Mouse (Mus musculus): ENCODE measurements around the gene Pgs1. TPM values are rescaled to one million over a fixed set of nuclear protein-coding genes. Genes with fewer than 3 reads are reported as not detected.

The Pgs1 gene
- total and polyA plus RNA-seq, 2 experiments from 2014 or later, result 54.4 to 63.0 TPM

DNA sequence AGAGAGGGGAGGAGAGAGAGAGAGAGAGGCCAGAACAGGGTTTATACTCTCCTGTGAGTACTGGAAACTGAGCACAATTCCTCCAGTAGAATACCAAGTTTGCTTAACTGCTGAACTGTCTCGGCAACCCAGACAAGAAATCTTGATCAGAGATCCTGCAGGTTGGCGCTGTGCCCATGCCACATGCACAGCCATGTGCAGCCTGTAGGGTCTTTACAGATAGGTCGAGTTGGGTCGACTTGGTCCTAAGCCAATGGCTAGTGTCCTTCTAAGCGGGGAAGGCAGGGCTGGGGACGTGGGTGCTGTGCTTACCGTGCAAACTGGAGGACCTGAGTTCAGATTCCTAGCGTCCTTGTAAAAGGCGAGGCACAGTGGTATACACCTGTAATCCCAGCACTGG is 31.3 kb upstream of the Pgs1 start:
- H3K36me3 ChIP-seq (ENCODE audit: insufficient read depth), result no peaks in the 10 kb centered on the region
- ATAC-seq (no peak), DNase-seq (no peak)
- H3K27me3 ChIP-seq (ENCODE audit: insufficient read depth, low read length), result no peaks in the 10 kb centered on the region
- 76% methylated on average over 9 of the region's 9 CpGs for WGBS
- no peak for TF ChIP-seq CTCF (IDR thresholded peaks at IDR 0.05; ENCODE audit: low read depth)
- H3K9ac ChIP-seq, result no peak overlapping the region
- H3K4me1 ChIP-seq (ENCODE audit: insufficient read depth), result no peaks in the 10 kb centered on the region
- H3K9me3 ChIP-seq (ENCODE audit: low read length), result no peaks in the 10 kb centered on the region
- H3K4me3 ChIP-seq (ENCODE audit: low read depth, low read length), result no peak overlapping the region
- no peak overlapping the region for H3K27ac ChIP-seq (ENCODE audit: low read depth, low read length)
- no peak overlapping the region for H3K4me2 ChIP-seq (ENCODE audit: low read depth)

DNA sequence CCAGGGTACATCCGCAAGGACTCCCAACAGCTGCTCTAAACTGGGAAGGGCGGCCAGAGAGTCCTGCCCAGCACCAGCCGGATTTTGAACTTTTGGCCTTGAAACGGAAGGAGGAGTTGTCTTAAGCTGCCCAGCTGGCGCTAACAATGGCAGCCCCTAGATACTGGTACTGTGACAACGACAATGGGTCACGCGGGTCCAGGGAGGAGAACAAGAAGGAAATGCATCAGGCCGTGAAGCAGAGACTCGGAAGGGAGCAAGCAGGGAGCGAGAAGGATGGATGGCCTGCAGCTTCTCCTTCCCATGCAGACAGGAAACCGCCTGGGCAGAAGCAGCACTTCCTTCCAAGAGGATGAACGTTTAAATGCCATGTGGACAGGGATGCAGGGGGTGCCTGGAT is 30.5 kb upstream of the Pgs1 start:
- no peak overlapping the region for H3K4me3 ChIP-seq (ENCODE audit: low read depth, low read length)
- H3K36me3 ChIP-seq (ENCODE audit: insufficient read depth), result no peaks in the 10 kb centered on the region
- ATAC-seq (no peak), DNase-seq (no peak)
- no peak overlapping the region for H3K9ac ChIP-seq
- WGBS, result 70% methylated on average over 13 of the region's 13 CpGs
- no peaks in the 10 kb centered on the region for H3K4me1 ChIP-seq (ENCODE audit: insufficient read depth)
- no peak overlapping the region for H3K4me2 ChIP-seq (ENCODE audit: low read depth)
- H3K27me3 ChIP-seq (ENCODE audit: insufficient read depth, low read length), result no peaks in the 10 kb centered on the region
- no peak for TF ChIP-seq CTCF (IDR thresholded peaks at IDR 0.05; ENCODE audit: low read depth)
- H3K9me3 ChIP-seq (ENCODE audit: low read length), result no peaks in the 10 kb centered on the region
- H3K27ac ChIP-seq (ENCODE audit: low read depth, low read length), result no peak overlapping the region

DNA sequence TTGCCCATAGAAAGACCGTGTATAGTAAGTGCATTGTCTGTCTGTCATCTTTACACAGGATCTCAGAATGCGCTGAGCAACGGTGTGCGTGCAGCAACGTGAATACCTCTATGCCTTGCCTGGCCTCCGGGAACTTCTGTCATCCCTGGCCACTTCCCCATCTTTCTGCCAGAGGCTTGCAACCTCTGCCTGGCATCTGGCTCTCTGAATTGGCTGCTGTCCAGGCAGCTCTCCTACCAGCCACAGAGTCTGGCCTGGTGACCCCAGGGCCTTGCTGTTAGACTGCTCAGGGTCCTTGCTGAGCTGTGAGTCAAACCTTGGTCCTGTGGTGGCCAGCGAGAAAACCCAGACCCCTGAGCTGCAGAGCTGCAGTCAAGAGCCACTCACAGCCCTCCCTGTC is 27.9 kb upstream of the Pgs1 start:
- no peaks in the 10 kb centered on the region for H3K27me3 ChIP-seq (ENCODE audit: insufficient read depth, low read length)
- DNase-seq, result no peak
- no peak for ATAC-seq
- WGBS, result 50% methylated on average over 7 of the region's 7 CpGs
- TF ChIP-seq CTCF (IDR thresholded peaks at IDR 0.05; ENCODE audit: low read depth), result no peak
- no peak overlapping the region for H3K9ac ChIP-seq
- H3K9me3 ChIP-seq (ENCODE audit: low read length), result no peaks in the 10 kb centered on the region
- no peak overlapping the region for H3K4me3 ChIP-seq (ENCODE audit: low read depth, low read length)
- H3K27ac ChIP-seq (ENCODE audit: low read depth, low read length), result no peak overlapping the region
- H3K4me1 ChIP-seq (ENCODE audit: insufficient read depth), result peaks cover 4% of the 10 kb centered on the region; the same call in 1 of the 2 replicates
- H3K4me2 ChIP-seq (ENCODE audit: low read depth), result no peak overlapping the region
- H3K36me3 ChIP-seq (ENCODE audit: insufficient read depth), result no peaks in the 10 kb centered on the region

DNA sequence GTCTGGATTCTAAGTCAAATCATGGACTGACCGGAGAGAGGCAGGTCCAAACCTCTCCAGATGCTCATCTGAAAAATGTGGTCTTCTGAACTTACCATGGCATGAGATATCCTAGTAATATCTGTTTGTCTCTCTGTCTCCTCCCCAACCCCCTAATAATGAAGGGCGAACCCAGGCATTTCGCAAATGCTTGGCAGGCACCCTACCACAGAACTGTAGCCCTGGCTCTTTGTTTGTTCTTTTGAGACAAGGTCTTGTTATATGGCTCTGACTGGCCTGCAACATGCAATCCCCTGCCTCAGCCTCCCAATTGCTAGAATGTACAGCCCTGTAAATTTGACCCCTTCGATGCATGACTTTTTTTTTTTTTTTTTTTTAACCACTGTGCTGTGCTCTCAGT is 26.9 kb upstream of the Pgs1 start:
- DNase-seq (no peak), ATAC-seq (no peak)
- WGBS, result 79% methylated on average over 4 of the region's 4 CpGs
- Histone ChIP-seq H3K36me3 (ENCODE audit: insufficient read depth) (no peaks in the 10 kb centered on the region), H3K27me3 (ENCODE audit: insufficient read depth, low read length) (no peaks in the 10 kb centered on the region), H3K4me1 (ENCODE audit: insufficient read depth) (peaks cover 5% of the 10 kb centered on the region; the same call in 1 of the 2 replicates), H3K9me3 (ENCODE audit: low read length) (no peaks in the 10 kb centered on the region), H3K9ac (no peak overlapping the region), H3K27ac (ENCODE audit: low read depth, low read length) (no peak overlapping the region), H3K4me2 (ENCODE audit: low read depth) (no peak overlapping the region), H3K4me3 (ENCODE audit: low read depth, low read length) (no peak overlapping the region)
- TF ChIP-seq CTCF (IDR thresholded peaks at IDR 0.05; ENCODE audit: low read depth), result no peak

DNA sequence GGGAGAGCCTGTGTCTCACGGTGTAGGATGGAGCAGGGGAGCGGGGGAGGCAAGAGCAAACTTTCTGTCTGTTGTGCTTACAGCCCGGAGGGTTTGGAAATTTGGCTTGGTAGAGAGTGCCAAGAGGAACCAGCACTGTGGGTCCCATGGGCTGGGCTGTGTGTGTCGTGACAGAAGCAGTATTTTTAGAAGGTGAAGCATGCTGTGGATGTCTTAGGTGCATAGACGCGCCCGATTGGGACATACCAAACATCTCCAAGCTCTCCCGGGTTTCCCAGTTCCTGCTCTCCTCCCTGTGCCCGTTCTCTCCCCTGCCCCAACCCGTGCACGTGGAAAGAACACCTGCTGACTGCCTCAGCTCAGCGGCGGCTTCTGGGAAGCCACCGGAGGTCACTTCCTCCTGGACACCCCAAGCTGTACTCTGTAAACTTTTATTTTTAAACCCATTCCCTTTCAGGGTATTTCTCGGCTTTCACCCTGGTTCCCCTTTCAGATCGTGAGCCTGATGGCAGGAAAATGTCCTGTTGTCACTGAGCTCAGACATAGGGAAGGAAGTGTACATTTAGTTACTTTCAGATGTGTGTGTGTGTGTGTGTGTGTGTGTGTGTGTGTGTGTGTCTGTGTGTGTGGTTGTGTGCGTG is 26.2 kb upstream of the Pgs1 start:
- no peak for TF ChIP-seq CTCF (IDR thresholded peaks at IDR 0.05; ENCODE audit: low read depth)
- H3K36me3 ChIP-seq (ENCODE audit: insufficient read depth), result no peaks in the 10 kb centered on the region
- 56% methylated on average over 17 of the region's 17 CpGs for WGBS
- H3K27ac ChIP-seq (ENCODE audit: low read depth, low read length), result no peak overlapping the region
- no peak overlapping the region for H3K4me2 ChIP-seq (ENCODE audit: low read depth)
- no peaks in the 10 kb centered on the region for H3K27me3 ChIP-seq (ENCODE audit: insufficient read depth, low read length)
- DNase-seq (no peak), ATAC-seq (no peak)
- no peak overlapping the region for H3K9ac ChIP-seq
- no peaks in the 10 kb centered on the region for H3K9me3 ChIP-seq (ENCODE audit: low read length)
- H3K4me3 ChIP-seq (ENCODE audit: low read depth, low read length), result no peak overlapping the region
- peaks cover 5% of the 10 kb centered on the region; the same call in 1 of the 2 replicates for H3K4me1 ChIP-seq (ENCODE audit: insufficient read depth)

DNA sequence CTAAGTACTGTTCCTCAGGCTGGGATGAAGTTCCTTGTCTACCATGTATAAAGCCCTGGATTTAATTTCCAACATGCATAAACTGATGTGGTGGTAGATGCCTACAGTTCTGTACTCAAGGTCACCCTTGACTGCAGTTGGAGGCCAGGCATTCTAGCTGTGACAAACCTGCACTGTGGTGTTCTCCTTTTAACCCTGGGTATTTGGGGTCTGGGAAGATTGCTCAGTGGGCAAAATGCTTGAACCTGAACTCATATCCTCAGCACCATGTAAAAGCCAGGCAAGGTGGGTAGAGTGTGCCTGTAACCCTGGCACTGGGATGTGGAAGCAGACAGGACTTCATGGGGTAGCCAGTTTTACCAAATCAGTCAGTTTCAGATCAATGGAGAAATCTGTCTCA is 25.5 kb upstream of the Pgs1 start:
- Histone ChIP-seq H3K27me3 (ENCODE audit: insufficient read depth, low read length) (no peaks in the 10 kb centered on the region), H3K9ac (no peak overlapping the region), H3K36me3 (ENCODE audit: insufficient read depth) (no peaks in the 10 kb centered on the region), H3K4me1 (ENCODE audit: insufficient read depth) (peaks cover 5% of the 10 kb centered on the region; the same call in 1 of the 2 replicates), H3K4me3 (ENCODE audit: low read depth, low read length) (no peak overlapping the region), H3K27ac (ENCODE audit: low read depth, low read length) (no peak overlapping the region), H3K4me2 (ENCODE audit: low read depth) (no peak overlapping the region), H3K9me3 (ENCODE audit: low read length) (no peaks in the 10 kb centered on the region)
- ATAC-seq (no peak), DNase-seq (no peak)
- TF ChIP-seq CTCF (IDR thresholded peaks at IDR 0.05; ENCODE audit: low read depth), result no peak

DNA sequence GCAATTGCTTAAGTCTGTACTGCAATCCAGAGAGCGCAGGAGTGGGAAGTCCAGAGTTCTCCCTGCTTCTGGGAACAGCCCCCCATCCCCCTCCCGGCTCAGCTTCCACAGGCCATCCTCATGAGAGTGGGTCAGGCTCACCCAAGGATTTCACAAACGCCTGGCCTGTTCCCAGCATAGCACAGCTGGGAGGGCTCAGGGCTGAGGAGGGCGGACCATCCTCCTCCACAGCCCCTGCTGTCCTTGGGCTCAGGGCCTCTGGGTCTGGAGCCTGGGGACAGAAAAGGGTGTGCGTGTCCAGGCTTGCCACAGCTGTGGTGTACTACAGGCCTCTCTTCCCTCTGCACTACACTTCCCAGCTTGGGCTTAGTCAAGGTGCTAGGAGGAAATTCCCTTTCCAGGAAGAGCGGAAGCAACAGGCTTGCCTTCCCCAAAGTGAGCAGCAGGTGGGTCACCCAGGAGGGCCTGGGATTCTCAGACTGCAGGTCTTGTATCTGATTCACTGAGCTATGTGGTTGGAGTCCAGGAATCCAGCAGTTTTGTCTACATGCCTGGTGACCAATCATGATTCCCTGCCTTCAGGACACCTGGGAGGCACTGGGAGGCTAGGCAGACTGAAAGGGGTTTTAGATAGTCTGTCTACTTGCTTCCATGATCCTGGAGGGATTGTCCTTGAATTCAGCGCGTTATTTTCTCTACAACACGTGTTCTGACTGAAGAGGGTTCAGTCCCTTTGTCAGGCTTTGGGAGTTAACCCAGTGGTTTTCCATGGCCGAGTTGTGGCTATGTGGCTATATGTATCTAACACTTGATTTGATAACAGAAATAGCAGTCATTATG is 23.6 kb upstream of the Pgs1 start:
- Histone ChIP-seq H3K4me1 (ENCODE audit: insufficient read depth) (peaks cover 12% of the 10 kb centered on the region), H3K27me3 (ENCODE audit: insufficient read depth, low read length) (no peaks in the 10 kb centered on the region), H3K27ac (ENCODE audit: low read depth, low read length) (no peak overlapping the region), H3K4me2 (ENCODE audit: low read depth) (no peak overlapping the region), H3K36me3 (ENCODE audit: insufficient read depth) (no peaks in the 10 kb centered on the region), H3K4me3 (ENCODE audit: low read depth, low read length) (no peak overlapping the region), H3K9me3 (ENCODE audit: low read length) (no peaks in the 10 kb centered on the region), H3K9ac (no peak overlapping the region)
- 41% methylated on average over 10 of the region's 10 CpGs for WGBS
- ATAC-seq (no peak), DNase-seq (no peak)
- TF ChIP-seq CTCF (IDR thresholded peaks at IDR 0.05; ENCODE audit: low read depth), result no peak
